Mouse (Mus musculus) midbrain, embryonic 12.5 days (tissue): ENCODE data around the gene Cwc25. TPM values are rescaled to one million over a fixed set of nuclear protein-coding genes. Genes with fewer than 3 reads are reported as not detected.
A peak's percentile ranks its signal among the peaks of the same experiment; 100 is the strongest.
"Not testable (repeated sequence)": the region's sequence is repeated elsewhere in the genome, so short reads cannot be mapped to it uniquely, and the experiment has no call there.

Experiments
- ATAC-seq: fragments of 200-750 bp; cut with Nextera tagmentation; 2 replicates; pipeline ENCODE4 v1.8.0; 2017; ENCODE audit warnings: low read depth, moderate TSS enrichment, moderate library complexity; ENCODE audit not compliant: low FRiP score
- H3K27ac ChIP-seq: fragments of 300-500 bp; sonication (generic); replicated peaks from 2 replicates; pipeline ENCODE4 v1.5.1; 2016; ENCODE audit warnings: mild to moderate bottlenecking
- H3K27me3 ChIP-seq: fragments of 300-500 bp; sonication (generic); 2 replicates; pipeline ENCODE4 v1.6.1; 2016; ENCODE audit warnings: mild to moderate bottlenecking
- H3K36me3 ChIP-seq: fragments of 300-500 bp; sonication (generic); 2 replicates; pipeline ENCODE4 v1.6.1; 2016
- H3K4me1 ChIP-seq: fragments of 300-500 bp; sonication (generic); 2 replicates; pipeline ENCODE4 v1.6.1; 2016
- H3K4me2 ChIP-seq: fragments of 300-500 bp; sonication (generic); replicated peaks from 2 replicates; pipeline ENCODE4 v1.6.1; 2016; ENCODE audit warnings: mild to moderate bottlenecking, moderate library complexity
- H3K4me3 ChIP-seq: fragments of 300-500 bp; sonication (generic); 2 replicates; pipeline ENCODE4 v1.5.1; 2016; ENCODE audit warnings: mild to moderate bottlenecking
- H3K9ac ChIP-seq: fragments of 300-500 bp; sonication (generic); replicated peaks from 2 replicates; pipeline ENCODE4 v1.6.1; 2016; ENCODE audit warnings: mild to moderate bottlenecking, moderate library complexity
- H3K9me3 ChIP-seq: fragments of 300-500 bp; sonication (generic); 2 replicates; pipeline ENCODE4 v1.6.1; 2016; ENCODE audit warnings: mild to moderate bottlenecking
- WGBS: fragments of 180-500 bp; shearing (Covaris S2); methylation state at CpG from one replicate; pipeline ENCODE4 v1.1.7; 2016; 5-methylcytosine and 5-hydroxymethylcytosine counted together
- polyA plus RNA-seq: library from polyadenylated mRNA; unstranded; fragments of >200 nt; fragmentation: Nextera tagmentation; extraction: Ambion mirVana; gene quantifications from 2 replicates; pipeline ENCODE4 v1.2.1, GENCODE M21; 2016

The Cwc25 gene
- polyA plus RNA-seq, 1 experiment from 2014 or later, result 22.3 TPM

DNA sequence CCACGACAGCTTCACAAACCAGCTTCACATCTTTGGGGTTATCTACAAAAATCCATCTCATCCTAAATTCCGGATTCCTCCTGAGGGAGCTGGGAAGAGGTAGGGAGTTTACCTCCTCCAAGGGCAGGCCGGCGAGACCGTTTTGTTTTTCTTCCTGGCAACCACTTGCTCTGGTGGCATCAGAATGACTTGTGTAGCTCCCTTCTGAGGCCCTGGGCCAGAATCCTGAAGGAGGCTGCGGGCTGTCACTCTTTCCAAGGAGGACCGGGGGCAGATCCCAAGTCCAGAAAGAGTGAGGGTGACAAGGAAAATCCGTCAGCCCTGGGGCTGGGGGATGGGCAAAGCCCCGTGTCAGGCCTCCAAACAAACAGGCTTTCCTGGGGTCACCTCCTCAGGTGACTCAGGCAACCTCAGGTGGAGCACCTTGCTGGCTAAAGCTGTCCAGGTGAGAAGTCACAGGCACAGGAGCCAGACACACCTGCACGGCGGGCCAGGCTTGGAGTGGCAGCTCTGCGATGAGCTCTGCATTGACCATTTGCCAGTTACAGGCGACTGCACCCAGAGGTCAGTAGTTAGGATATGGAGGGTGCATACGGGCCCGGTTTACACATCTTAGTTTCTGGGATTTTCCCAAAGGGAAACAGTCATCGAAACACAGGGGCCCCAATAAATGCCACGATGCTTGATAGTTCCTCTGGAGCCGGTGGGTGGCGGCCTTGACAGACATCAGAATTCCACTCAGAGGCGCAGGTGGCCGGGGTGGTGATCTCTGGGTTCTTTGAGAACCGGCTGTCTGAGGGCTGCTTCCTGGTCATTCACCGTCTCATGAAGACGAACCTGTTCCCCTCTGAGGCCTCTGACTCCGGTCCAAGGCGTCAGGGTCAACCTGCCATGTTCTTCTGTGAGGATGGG, 48.7 kb downstream of the Cwc25 start:
- no peak overlapping the region for H3K4me2 ChIP-seq
- peaks cover 83% of the 10 kb centered on the region for H3K36me3 ChIP-seq
- H3K27me3 ChIP-seq, result no peaks in the 10 kb centered on the region
- 90% methylated on average over 26 of the region's 26 CpGs for WGBS
- no peak for ATAC-seq
- H3K27ac ChIP-seq, result no peak overlapping the region
- H3K4me3 ChIP-seq, result no peak overlapping the region
- H3K9me3 ChIP-seq, result peaks cover 6% of the 10 kb centered on the region; the same call in 1 of the 2 replicates
- H3K4me1 ChIP-seq, result no peaks in the 10 kb centered on the region
- no peak overlapping the region for H3K9ac ChIP-seq

- Histone ChIP-seq H3K4me2 (no peak overlapping the region), H3K4me1 (no peaks in the 10 kb centered on the region), H3K36me3 (peaks cover 83% of the 10 kb centered on the region), H3K27me3 (no peaks in the 10 kb centered on the region), H3K9me3 (no peaks in the 10 kb centered on the region), H3K9ac (no peak overlapping the region), H3K27ac (no peak overlapping the region), H3K4me3 (no peak overlapping the region)
- WGBS, result 92% methylated on average over 8 of the region's 8 CpGs
- no peak for ATAC-seq
These were observed 50.3 kb downstream of the Cwc25 start for GRCm38 (mm10) chr11:97716021-97716420.

DNA sequence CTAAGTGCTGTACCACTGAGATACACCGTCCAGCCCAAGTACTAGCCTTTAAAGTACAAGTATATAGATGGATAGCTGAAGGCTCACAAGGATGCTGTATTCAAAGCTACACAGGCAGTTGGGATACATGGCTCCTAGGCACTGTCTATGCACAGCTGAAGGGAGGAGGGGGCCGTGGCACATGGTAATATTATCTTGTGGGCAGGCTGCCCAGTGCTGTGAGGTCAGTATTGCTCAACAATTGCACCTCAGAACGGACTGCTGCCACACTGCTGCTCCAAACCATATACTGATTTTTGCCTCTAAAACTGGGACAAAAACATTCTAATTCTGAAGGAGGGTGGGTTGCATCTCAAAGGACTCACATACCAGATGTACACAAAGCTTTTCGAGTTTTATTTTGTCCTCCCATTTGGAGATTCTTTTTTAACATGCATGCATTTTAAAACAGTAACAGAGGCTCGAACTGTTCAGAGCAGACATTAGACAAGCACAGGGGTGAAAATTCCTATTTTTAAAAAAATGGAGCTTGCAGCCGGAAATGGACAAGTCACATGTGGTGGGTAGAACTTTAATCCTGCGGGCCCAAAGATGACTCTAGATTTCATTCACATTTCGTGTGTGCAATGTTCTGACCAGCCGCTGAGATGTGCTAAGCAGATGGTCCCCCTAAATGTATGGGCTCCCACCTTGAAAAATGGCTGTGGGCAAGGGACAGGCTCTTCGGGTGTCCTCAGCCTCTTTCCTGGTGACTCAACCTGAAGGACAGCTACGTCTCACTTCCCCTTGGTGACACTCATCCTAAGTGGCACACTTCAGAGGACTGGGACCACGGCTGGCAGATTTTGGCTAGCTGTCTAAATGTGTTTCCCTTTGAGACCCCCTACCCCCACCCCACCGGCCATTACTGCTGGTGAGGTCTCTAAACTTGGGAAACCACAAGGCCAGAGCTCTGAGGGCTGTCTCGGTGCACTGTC, 51.3 kb downstream of the Cwc25 start:
- H3K36me3 ChIP-seq, result peaks cover 77% of the 10 kb centered on the region

DNA sequence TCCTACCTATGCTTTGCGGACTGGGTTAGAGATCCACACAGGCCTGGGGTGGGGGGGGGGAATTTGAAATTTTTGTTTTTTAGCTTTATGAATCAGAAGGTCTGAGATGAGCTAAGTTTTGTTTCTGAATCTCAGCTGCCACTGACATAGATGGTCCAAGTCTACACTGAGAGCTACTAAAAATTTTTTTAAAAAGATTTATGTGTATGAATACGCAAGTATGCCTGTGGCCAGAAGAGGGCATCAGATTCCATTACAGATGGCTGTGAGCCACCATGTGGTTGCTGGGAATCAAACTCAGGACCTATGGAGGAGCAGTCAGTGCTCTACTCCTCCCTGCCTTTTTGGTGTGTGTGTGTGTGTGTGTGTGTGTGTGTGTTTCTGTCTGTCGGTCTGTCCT, 52.0 kb downstream of the Cwc25 start:
- ATAC-seq, result no peak
- Histone ChIP-seq H3K9me3 (no peaks in the 10 kb centered on the region), H3K9ac (no peak overlapping the region), H3K36me3 (peaks cover 70% of the 10 kb centered on the region), H3K27ac (no peak overlapping the region), H3K27me3 (no peaks in the 10 kb centered on the region), H3K4me1 (no peaks in the 10 kb centered on the region), H3K4me3 (no peak overlapping the region), H3K4me2 (no peak overlapping the region)
- 95% methylated on average over 3 of the region's 3 CpGs for WGBS

More for the DNA sequence above, 51.3 kb downstream of the Cwc25 start:
- Histone ChIP-seq H3K9ac (no peak overlapping the region), H3K4me3 (no peak overlapping the region), H3K9me3 (no peaks in the 10 kb centered on the region), H3K4me2 (no peak overlapping the region), H3K4me1 (no peaks in the 10 kb centered on the region), H3K27ac (no peak overlapping the region), H3K27me3 (no peaks in the 10 kb centered on the region)
- ATAC-seq, result no peak
- 93% methylated on average over 14 of the region's 14 CpGs for WGBS

DNA sequence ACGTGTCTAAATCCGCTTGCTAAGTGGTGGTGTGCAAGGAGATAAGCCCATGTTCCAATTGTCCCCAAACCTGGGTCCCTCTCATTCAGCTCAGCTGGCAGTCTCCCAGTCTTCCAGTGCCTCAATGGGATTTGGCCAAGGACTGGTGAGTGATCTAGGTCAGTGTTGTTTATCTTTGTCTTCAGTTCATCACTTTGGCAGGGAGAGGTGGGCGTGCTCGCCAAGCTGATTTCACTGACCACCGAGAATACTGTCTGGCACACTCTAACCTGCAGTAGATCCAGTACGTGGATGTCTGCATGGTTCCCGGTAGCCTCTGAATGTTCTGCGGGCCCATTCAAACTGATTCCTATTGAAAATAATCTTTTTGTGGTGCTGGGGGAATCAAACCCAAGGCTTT, 52.5 kb downstream of the Cwc25 start:
- no peak overlapping the region for H3K4me2 ChIP-seq
- H3K9ac ChIP-seq, result no peak overlapping the region
- WGBS, result 91% methylated on average over 8 of the region's 8 CpGs
- H3K4me1 ChIP-seq, result no peaks in the 10 kb centered on the region
- H3K27ac ChIP-seq, result no peak overlapping the region
- H3K9me3 ChIP-seq, result no peaks in the 10 kb centered on the region
- H3K36me3 ChIP-seq, result peaks cover 70% of the 10 kb centered on the region
- H3K4me3 ChIP-seq, result no peak overlapping the region
- H3K27me3 ChIP-seq, result no peaks in the 10 kb centered on the region
- ATAC-seq, result no peak

- Histone ChIP-seq H3K4me2 (no peak overlapping the region), H3K27me3 (no peaks in the 10 kb centered on the region), H3K4me1 (no peaks in the 10 kb centered on the region), H3K9me3 (no peaks in the 10 kb centered on the region), H3K36me3 (peaks cover 68% of the 10 kb centered on the region), H3K4me3 (no peak overlapping the region), H3K9ac (no peak overlapping the region), H3K27ac (no peak overlapping the region)
- 96% methylated on average over 15 of the region's 15 CpGs for WGBS
- ATAC-seq, result no peak
These were observed 54.1 kb downstream of the Cwc25 start for GRCm38 (mm10) chr11:97712286-97712685.

DNA sequence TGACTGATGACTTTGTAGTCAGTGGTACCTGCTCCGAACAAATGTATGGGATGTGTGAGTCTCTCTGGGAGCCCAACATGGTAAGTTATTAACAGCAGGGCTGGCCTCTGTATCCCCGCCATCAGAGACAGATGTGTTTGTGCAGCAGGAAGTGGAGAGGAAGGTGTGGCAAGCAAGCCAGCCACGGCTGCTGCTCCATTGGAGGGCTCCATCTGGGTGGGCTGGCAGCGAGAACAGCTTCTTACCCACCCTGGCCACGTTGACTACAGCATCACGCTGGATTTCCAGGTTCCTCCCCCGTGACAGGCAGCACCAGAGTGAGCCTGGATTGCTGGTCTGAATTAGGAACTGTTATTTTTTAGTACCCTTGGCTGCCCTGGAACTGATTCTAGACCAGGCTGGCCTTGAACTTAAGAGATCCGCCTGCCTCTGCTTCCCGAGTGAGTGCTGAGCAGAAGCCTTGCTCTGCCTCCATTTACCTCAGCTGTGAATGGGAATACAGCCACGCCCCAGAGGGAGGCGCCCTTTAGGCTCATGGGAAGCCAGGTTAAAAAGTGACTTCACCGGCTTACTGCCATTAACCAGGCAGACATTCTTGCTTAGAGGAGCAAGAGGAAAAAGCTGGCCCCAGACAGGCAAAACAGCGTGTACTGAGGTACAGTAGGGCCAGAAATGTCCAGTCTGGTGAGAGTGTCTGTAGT, 55.0 kb downstream of the Cwc25 start:
- Histone ChIP-seq H3K4me3 (no peak overlapping the region), H3K36me3 (peaks cover 73% of the 10 kb centered on the region), H3K27me3 (no peaks in the 10 kb centered on the region), H3K9me3 (no peaks in the 10 kb centered on the region), H3K27ac (no peak overlapping the region), H3K4me2 (no peak overlapping the region), H3K9ac (no peak overlapping the region), H3K4me1 (no peaks in the 10 kb centered on the region)
- no peak for ATAC-seq
- 89% methylated on average over 13 of the region's 13 CpGs for WGBS

DNA sequence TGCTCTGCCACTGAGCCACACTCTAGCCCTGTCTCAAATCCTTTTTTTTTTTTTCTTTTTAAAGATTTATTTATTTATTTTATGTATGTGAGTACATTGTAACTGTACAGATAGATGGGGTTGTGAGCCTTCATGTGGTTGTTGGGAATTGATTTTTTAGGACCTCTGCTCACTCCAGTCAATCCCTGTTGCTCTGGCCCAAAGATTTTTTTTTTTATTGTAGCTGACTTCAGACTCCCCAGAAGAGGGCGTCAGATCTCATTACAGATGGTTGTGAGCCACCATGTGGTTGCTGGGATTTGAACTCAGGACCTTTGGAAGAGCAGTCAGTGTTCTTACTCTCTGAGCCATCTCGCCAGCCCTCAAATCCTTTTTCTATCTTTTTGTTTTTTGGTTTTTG, 56.3 kb downstream of the Cwc25 start:
- not testable (repeated sequence) for H3K4me2 ChIP-seq, H3K4me3 ChIP-seq, ATAC-seq, H3K9ac ChIP-seq, H3K4me1 ChIP-seq, H3K27me3 ChIP-seq, H3K9me3 ChIP-seq, H3K27ac ChIP-seq
- peaks cover 79% of the 10 kb centered on the region for H3K36me3 ChIP-seq
- WGBS, result 80% methylated on average over 2 of the region's 2 CpGs

DNA sequence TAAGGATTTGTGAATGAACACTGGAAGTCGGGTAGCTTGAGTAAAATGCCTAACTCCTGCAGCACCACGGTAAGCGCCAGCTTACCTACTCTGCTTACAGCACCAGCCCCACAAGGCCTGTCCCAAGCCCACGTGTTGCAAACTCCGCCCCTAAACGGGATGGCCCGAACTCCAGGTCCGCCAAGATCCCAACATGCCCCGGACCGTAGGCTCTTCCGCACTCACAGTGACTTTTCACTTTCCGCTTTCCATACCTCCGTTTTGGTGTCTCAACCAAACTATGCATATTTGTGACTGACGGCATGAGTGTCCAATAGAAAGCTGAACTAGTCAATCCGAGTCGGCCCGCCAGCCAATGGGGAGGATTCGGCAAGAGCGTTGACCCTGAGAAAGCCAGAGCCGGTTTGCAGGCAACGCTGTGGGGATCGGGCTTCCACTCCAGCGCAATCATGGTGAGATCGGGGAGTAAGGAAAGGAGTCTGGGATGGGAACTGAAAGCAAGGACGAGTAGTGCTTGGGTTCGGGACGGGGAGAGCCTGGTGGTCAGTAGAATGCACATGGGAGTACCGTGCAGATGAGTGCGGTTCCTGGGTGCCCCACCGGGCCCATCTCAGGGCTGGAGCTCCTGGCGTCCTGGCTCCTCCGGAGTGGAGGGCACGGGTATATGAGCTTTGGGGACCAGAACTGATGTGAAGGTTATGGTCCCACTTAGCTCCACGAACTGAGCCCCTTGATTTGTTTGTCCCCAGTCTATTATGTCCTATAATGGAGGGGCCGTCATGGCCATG, 63.1 kb downstream of the Cwc25 start, which contains the start of gene Psmb3:
TSS of gene Psmb3 (plus strand) at position 361 of the 788 bp plus-strand sequence.
- WGBS, result under 1% methylated on average over 35 of the region's 35 CpGs
- peak within 1 kb of the TSS; percentile 90 for H3K4me2 ChIP-seq

GRCm38 (mm10) chr11:97702393-97702745, 64.0 kb downstream of the Cwc25 start:
- Histone ChIP-seq H3K4me2 (peak overlapping the region; percentile 86), H3K27ac (peak overlapping the region; percentile 77), H3K27me3 (peaks cover 9% of the 10 kb centered on the region; the same call in 1 of the 2 replicates), H3K36me3 (peaks cover 17% of the 10 kb centered on the region), H3K4me1 (peaks cover 35% of the 10 kb centered on the region), H3K9me3 (no peaks in the 10 kb centered on the region), H3K9ac (peak overlapping the region; percentile 62), H3K4me3 (peak overlapping the region; percentile 88)
- ATAC-seq, result no peak
- under 1% methylated on average over 24 of the region's 24 CpGs for WGBS

More for the DNA sequence above, 63.1 kb downstream of the Cwc25 start, which contains the start of gene Psmb3:
- Histone ChIP-seq H3K9ac (peak within 1 kb of the TSS; percentile 87), H3K27me3 (peaks cover 9% of the 10 kb centered on the region; the same call in 1 of the 2 replicates), H3K4me3 (peak within 1 kb of the TSS; percentile 88), H3K4me1 (peaks cover 26% of the 10 kb centered on the region), H3K9me3 (no peaks in the 10 kb centered on the region), H3K36me3 (peaks cover 24% of the 10 kb centered on the region), H3K27ac (peak within 1 kb of the TSS; percentile 77)
- peak; percentile 83 for ATAC-seq
